Mouse (Mus musculus): ENCODE results near the gene 6030468B19Rik.

- TF ChIP-seq CTCF (IDR thresholded peaks at IDR 0.05; ENCODE audit: borderline replicate concordance, extremely low read depth, insufficient read depth, insufficient read length), result no peak
- no peak for TF ChIP-seq POLR2A (IDR thresholded peaks at IDR 0.05; ENCODE audit: borderline replicate concordance, extremely low read depth, insufficient read depth, insufficient read length, poor library complexity, severe bottlenecking)
Measured at GRCm38 (mm10) chr11:117816389-117816996, 19.0 kb downstream of the 6030468B19Rik start.

All from brain, embryonic 14.5 days (tissue).